Mouse (Mus musculus): ENCODE measurements around the gene Lemd2. TPM values are rescaled to one million over a fixed set of nuclear protein-coding genes. Genes with fewer than 3 reads are reported as not detected.

Gene Lemd2
- polyA plus RNA-seq, 1 experiment from 2014 or later: 31.4 TPM

GRCm38 (mm10) chr17:27152976-27153723 lies 51.1 kb downstream of the Lemd2 start:
- Histone ChIP-seq H3K27ac (replicated peaks) (no peak overlapping the region), H3K36me3 (no peaks in the 10 kb centered on the region), H3K4me3 (no peak overlapping the region), H3K4me1 (peaks cover 17% of the 10 kb centered on the region; the same call in 1 of the 2 replicates), H3K9ac (replicated peaks) (no peak overlapping the region), H3K9me3 (no peaks in the 10 kb centered on the region), H3K4me2 (replicated peaks) (no peak overlapping the region), H3K27me3 (0 out of 2 replicates have a peak, but pooled peaks cover 4% of the 10 kb centered on the region)
- no peak for ATAC-seq (ENCODE audit: low FRiP score, low read depth)
- WGBS: 67% methylated on average over 8 of the region's 8 CpGs

- no peak overlapping the region for H3K4me2 ChIP-seq (replicated peaks)
Observed at GRCm38 (mm10) chr17:27151411-27151810, 52.9 kb downstream of the Lemd2 start.

DNA sequence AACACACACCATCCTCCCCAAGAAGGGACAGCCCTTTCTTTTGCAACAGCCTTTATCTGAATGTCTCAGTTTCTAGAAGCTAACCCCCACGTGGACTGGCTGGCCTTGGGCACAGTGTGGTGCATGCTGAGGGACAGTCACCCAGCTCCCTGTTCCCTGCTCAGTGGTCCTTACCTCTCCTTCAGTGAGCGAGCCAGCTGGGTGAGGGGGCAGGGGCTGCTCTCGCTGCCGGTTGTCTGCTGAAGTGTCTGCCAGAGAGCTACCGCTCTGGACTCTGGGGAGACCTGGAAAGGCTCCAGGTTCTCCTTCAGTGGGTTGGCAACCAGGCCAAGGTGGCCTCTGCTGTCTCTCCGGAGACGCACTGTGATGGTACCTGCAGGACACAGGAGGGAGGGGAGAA lies 53.4 kb downstream of the Lemd2 start:
- ATAC-seq (ENCODE audit: low FRiP score, low read depth): no peak
- H3K4me3 ChIP-seq: no peak overlapping the region
- H3K27me3 ChIP-seq: 0 out of 2 replicates have a peak, but pooled peaks cover 4% of the 10 kb centered on the region
- 88% methylated on average over 7 of the region's 7 CpGs for WGBS
- H3K4me2 ChIP-seq (replicated peaks): no peak overlapping the region
- H3K4me1 ChIP-seq: peaks cover 27% of the 10 kb centered on the region; the same call in 1 of the 2 replicates
- no peak overlapping the region for H3K9ac ChIP-seq (replicated peaks)
- H3K27ac ChIP-seq (replicated peaks): no peak overlapping the region
- H3K9me3 ChIP-seq: no peaks in the 10 kb centered on the region
- no peaks in the 10 kb centered on the region for H3K36me3 ChIP-seq

More at GRCm38 (mm10) chr17:27151411-27151810, 52.9 kb downstream of the Lemd2 start:
- Histone ChIP-seq H3K36me3 (no peaks in the 10 kb centered on the region), H3K27me3 (0 out of 2 replicates have a peak, but pooled peaks cover 4% of the 10 kb centered on the region), H3K4me3 (no peak overlapping the region), H3K4me1 (peaks cover 22% of the 10 kb centered on the region; the same call in 1 of the 2 replicates), H3K9me3 (no peaks in the 10 kb centered on the region), H3K27ac (replicated peaks) (no peak overlapping the region), H3K9ac (replicated peaks) (no peak overlapping the region)
- WGBS: 68% methylated on average over 8 of the region's 8 CpGs
- ATAC-seq (ENCODE audit: low FRiP score, low read depth): no peak

DNA sequence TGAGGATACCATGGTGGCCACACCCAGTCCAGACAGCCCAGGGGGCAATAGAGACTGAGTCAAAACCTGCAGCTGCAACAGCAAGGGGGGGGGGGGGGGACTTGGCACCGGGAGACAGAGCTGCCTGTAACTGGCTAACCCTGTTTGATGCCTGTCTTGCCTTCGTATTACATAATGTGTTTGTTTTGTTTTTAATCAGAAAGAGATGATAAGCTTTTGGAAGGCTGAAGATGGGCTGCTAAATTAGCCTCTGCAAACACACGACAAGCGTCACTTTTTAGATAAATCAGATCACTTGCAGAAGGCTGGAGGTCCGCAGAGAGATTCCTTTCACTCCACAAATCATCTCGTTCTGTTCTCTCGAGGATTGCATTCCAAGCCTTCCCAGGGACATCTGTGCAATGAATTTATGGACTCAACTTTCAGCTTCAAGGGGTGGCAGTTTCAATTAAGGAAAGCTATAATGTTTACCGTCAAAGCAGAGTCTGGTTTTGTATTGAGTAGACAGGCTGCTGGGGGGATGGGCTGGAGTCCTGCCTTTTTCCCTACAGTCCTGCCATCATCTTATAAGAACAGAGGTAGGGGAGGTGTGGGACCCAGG lies 57.8 kb downstream of the Lemd2 start:
- H3K9ac ChIP-seq (replicated peaks): no peak overlapping the region
- no peak overlapping the region for H3K4me3 ChIP-seq
- ATAC-seq (ENCODE audit: low FRiP score, low read depth): no peak
- 40% methylated on average over 8 of the region's 8 CpGs for WGBS
- no peak overlapping the region for H3K4me2 ChIP-seq (replicated peaks)
- H3K27ac ChIP-seq (replicated peaks): no peak overlapping the region
- no peaks in the 10 kb centered on the region for H3K9me3 ChIP-seq
- H3K36me3 ChIP-seq: no peaks in the 10 kb centered on the region
- peaks cover 30% of the 10 kb centered on the region for H3K4me1 ChIP-seq
- no peaks in the 10 kb centered on the region; the same call in 1 of the 2 replicates for H3K27me3 ChIP-seq

DNA sequence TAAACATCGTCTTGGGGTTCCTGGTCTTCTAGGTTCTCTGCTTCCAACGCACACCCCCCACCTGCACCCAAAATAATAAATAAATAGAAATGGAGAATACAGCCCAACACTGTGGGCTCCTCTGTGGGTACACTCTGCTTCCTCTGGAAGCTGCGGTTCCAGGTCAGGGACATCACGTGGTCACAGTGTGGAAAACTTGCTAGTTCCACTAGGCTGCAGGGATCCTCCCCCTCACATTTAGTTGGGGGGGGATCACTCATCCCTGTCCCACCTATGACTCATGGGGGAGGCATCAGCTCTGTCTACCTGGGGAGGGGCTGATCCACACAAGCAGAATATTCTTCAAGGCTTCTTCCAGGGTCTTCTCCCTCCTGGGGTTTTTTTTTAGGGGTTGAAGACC lies 60.1 kb downstream of the Lemd2 start:
- Histone ChIP-seq H3K36me3 (no peaks in the 10 kb centered on the region), H3K27ac (replicated peaks) (no peak overlapping the region), H3K4me3 (no peak overlapping the region), H3K4me2 (replicated peaks) (no peak overlapping the region), H3K9ac (replicated peaks) (no peak overlapping the region), H3K27me3 (no peaks in the 10 kb centered on the region; the same call in 1 of the 2 replicates), H3K9me3 (no peaks in the 10 kb centered on the region), H3K4me1 (peaks cover 43% of the 10 kb centered on the region)
- WGBS: 76% methylated on average over 4 of the region's 4 CpGs
- no peak for ATAC-seq (ENCODE audit: low FRiP score, low read depth)

DNA sequence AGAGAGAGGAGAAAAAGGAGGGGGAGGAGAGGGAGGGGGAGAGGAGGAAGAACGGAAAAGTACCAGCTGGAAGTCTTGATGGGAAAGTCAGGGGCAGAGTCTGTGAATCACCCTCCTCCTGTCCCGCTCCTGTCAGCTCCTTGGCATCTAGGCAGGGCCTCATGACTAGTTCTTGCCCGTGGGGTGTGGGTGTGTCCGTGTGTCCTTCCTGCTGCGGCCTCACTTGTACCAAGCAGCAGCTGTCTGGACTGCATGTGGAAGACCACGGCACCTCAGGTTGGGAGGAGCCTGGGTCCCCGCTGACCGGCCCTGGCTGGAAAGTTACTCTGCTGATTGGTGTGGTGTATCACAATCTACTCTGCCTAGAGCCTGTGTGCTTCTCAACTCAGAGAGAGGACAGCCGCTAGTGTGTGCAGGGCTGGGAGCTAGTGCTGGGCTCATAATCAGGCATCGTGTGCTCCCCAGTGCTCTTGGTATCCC lies 62.3 kb downstream of the Lemd2 start:
- H3K4me3 ChIP-seq: no peak overlapping the region
- H3K27me3 ChIP-seq: no peaks in the 10 kb centered on the region; the same call in 1 of the 2 replicates
- no peak overlapping the region for H3K27ac ChIP-seq (replicated peaks)
- no peak overlapping the region for H3K9ac ChIP-seq (replicated peaks)
- H3K4me1 ChIP-seq: peaks cover 45% of the 10 kb centered on the region
- H3K4me2 ChIP-seq (replicated peaks): no peak overlapping the region
- ATAC-seq (ENCODE audit: low FRiP score, low read depth): no peak
- no peaks in the 10 kb centered on the region for H3K9me3 ChIP-seq
- H3K36me3 ChIP-seq: no peaks in the 10 kb centered on the region
- WGBS: 62% methylated on average over 10 of the region's 10 CpGs

- ATAC-seq (ENCODE audit: low FRiP score, low read depth): no peak
- H3K4me2 ChIP-seq (replicated peaks): no peak overlapping the region
- H3K36me3 ChIP-seq: no peaks in the 10 kb centered on the region
- 0 out of 2 replicates have a peak overlapping the region, but pooled peaks have one; percentile 15 for H3K9ac ChIP-seq (replicated peaks)
- H3K9me3 ChIP-seq: no peaks in the 10 kb centered on the region
- H3K27me3 ChIP-seq: peaks cover 6% of the 10 kb centered on the region; the same call in 1 of the 2 replicates
- 54% methylated on average over 9 of the region's 9 CpGs for WGBS
- peaks cover 35% of the 10 kb centered on the region for H3K4me1 ChIP-seq
- H3K27ac ChIP-seq (replicated peaks): peak overlapping the region; percentile 63; the same call in 1 of the 2 replicates
- no peak overlapping the region for H3K4me3 ChIP-seq
Observed at GRCm38 (mm10) chr17:27140262-27140661, 64.0 kb downstream of the Lemd2 start.

Other genes starting within 250 kb of the Lemd2 start
- gene Zbtb9, start 231.3 kb downstream of the Lemd2 start, polyA plus RNA-seq (2016; fragmentation: Nextera tagmentation; extraction: Ambion mirVana): 18.5 and 19.9 TPM in 2 replicates
- gene Bak1, start 175.5 kb downstream of the Lemd2 start, polyA plus RNA-seq (2016; fragmentation: Nextera tagmentation; extraction: Ambion mirVana): 3.4 and 3.5 TPM in 2 replicates
- gene Itpr3, start 147.2 kb downstream of the Lemd2 start, polyA plus RNA-seq (2016; fragmentation: Nextera tagmentation; extraction: Ambion mirVana): 1.4 and 2.2 TPM in 2 replicates
- gene Uqcc2, start 70.6 kb downstream of the Lemd2 start, polyA plus RNA-seq (2016; fragmentation: Nextera tagmentation; extraction: Ambion mirVana): 302 and 331 TPM in 2 replicates
- 0.16 and 0.51 TPM in 2 replicates for gene Ip6k3, start 36.7 kb downstream of the Lemd2 start, polyA plus RNA-seq (2016; fragmentation: Nextera tagmentation; extraction: Ambion mirVana)